Mouse (Mus musculus): ENCODE results near the gene Tnk1.

Tnk1 gene

GRCm38 (mm10) chr11:69803328-69803727, 55.2 kb downstream of the Tnk1 start:
- no peak for DNase-seq (ENCODE audit: low read depth, low spot score)

GRCm38 (mm10) chr11:69802648-69803105, 55.9 kb downstream of the Tnk1 start:
- DNase-seq (ENCODE audit: low read depth, low spot score) = no peak

GRCm38 (mm10) chr11:69801379-69801977, 57.1 kb downstream of the Tnk1 start, which contains the start of gene Fgf11:
TSS of gene Fgf11 (minus strand) at chr11:69801857.
- no peak for DNase-seq (ENCODE audit: low read depth, low spot score)

All from c-Kit-negative CD71-positive TER-119-positive erythroid progenitor cells, embryonic 14.5 days (primary cell).